Mouse (Mus musculus): ENCODE data around the gene Idh3a. TPM values are rescaled to one million over a fixed set of nuclear protein-coding genes. Genes with fewer than 3 reads are reported as not detected.

Idh3a gene
- polyA plus RNA-seq, 1 experiment from 2014 or later, result 118 TPM

DNA sequence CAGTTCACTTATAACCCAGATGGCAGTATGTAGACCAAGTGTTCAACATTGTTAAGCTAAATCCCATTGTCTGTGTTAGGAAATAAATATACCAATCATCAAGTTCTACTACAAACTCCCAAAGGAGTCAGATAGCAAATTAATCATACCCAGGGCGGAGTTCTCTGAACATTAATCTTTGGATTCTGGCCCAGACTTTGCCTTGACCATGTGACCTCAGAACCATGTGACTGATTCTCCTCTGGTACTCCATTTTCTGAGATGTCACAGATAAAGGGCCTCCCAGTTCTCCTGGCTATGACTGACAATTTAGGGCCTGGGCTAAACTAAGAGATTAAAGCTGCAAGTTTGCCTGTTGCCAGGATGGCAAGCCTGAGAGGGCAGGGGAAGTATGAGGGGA is 63.2 kb downstream of the Idh3a start:
- Histone ChIP-seq H3K4me2 (replicated peaks; ENCODE audit: low read depth, low read length) (no peak overlapping the region), H3K4me1 (replicated peaks; ENCODE audit: control insufficient read depth, insufficient read depth, low read length) (no peaks in the 10 kb centered on the region), H3K27ac (ENCODE audit: low read depth, low read length) (no peak overlapping the region), H3K4me3 (ENCODE audit: low read depth, low read length) (no peak overlapping the region), H3K36me3 (ENCODE audit: control insufficient read depth, insufficient read depth, low read length) (no peaks in the 10 kb centered on the region), H3K9ac (ENCODE audit: low read depth, low read length) (no peak overlapping the region), H3K27me3 (ENCODE audit: control insufficient read depth, insufficient read depth, low read length) (no peaks in the 10 kb centered on the region), H3K9me3 (ENCODE audit: control insufficient read depth, low read length) (no peaks in the 10 kb centered on the region)
- 98% methylated on average over 1 of the region's 1 CpGs for WGBS
- DNase-seq (ENCODE audit: low spot score) (no peak), ATAC-seq (ENCODE audit: low FRiP score) (no peak)

DNA sequence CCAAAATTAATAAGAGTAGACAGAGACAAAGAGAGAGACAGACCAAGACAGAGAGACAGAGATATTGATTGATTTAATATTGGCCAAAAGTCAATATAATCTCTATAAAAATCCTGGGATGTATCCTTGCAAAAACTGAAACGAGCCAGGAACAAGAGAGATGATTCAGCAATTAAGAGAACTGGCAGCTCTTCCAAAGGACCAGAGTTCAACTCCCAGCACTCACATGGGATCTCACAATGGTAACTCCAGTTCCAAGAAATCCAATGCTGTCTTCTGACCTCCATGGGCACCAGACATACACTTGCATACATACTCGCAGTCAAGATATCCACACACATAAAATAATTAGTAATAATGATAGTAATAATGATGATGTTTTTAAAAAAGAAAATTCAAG is 66.6 kb downstream of the Idh3a start:
- DNase-seq (ENCODE audit: low spot score) (no peak), ATAC-seq (ENCODE audit: low FRiP score) (no peak)
- H3K4me1 ChIP-seq (replicated peaks; ENCODE audit: control insufficient read depth, insufficient read depth, low read length), result no peaks in the 10 kb centered on the region
- no peaks in the 10 kb centered on the region for H3K36me3 ChIP-seq (ENCODE audit: control insufficient read depth, insufficient read depth, low read length)
- WGBS, result 83% methylated on average over 2 of the region's 2 CpGs
- no peak overlapping the region for H3K27ac ChIP-seq (ENCODE audit: low read depth, low read length)
- H3K27me3 ChIP-seq (ENCODE audit: control insufficient read depth, insufficient read depth, low read length), result no peaks in the 10 kb centered on the region
- H3K9me3 ChIP-seq (ENCODE audit: control insufficient read depth, low read length), result no peaks in the 10 kb centered on the region
- no peak overlapping the region for H3K9ac ChIP-seq (ENCODE audit: low read depth, low read length)
- H3K4me2 ChIP-seq (replicated peaks; ENCODE audit: low read depth, low read length), result no peak overlapping the region
- no peak overlapping the region for H3K4me3 ChIP-seq (ENCODE audit: low read depth, low read length)

Other genes with a start within 250 kb of the Idh3a start
- 19.4 and 25.8 TPM in 2 replicates for gene Dmxl2, start 84.7 kb upstream of the Idh3a start, polyA plus RNA-seq (2014; fragmentation: Nextera tagmentation; extraction: Ambion mirVana)
- 0.08 and 0.18 TPM in 2 replicates for gene Sh2d7, start 47.4 kb upstream of the Idh3a start, polyA plus RNA-seq (2014; fragmentation: Nextera tagmentation; extraction: Ambion mirVana)
- 19.1 and 20.8 TPM in 2 replicates for gene Cib2, start 26.1 kb upstream of the Idh3a start, polyA plus RNA-seq (2014; fragmentation: Nextera tagmentation; extraction: Ambion mirVana)
- gene Acsbg1, start 75.5 kb downstream of the Idh3a start, polyA plus RNA-seq (2014; fragmentation: Nextera tagmentation; extraction: Ambion mirVana), result 6.3 and 7.1 TPM in 2 replicates
- 5.6 and 6.1 TPM in 2 replicates for gene Dnaja4, start 112.5 kb downstream of the Idh3a start, polyA plus RNA-seq (2014; fragmentation: Nextera tagmentation; extraction: Ambion mirVana)
- gene Wdr61, start 148.2 kb downstream of the Idh3a start, polyA plus RNA-seq (2014; fragmentation: Nextera tagmentation; extraction: Ambion mirVana), result 155 and 176 TPM in 2 replicates
- 1,117 and 1,232 TPM in 2 replicates for gene Crabp1, start 178.4 kb downstream of the Idh3a start, polyA plus RNA-seq (2014; fragmentation: Nextera tagmentation; extraction: Ambion mirVana)